Mouse (Mus musculus) G1E-ER4 (cell line): ENCODE data around the gene Olfr279. TPM values are rescaled to one million over a fixed set of nuclear protein-coding genes. Genes with fewer than 3 reads are reported as not detected.

Source experiments
- GATA1 ChIP-seq: IDR thresholded peaks from one replicate; pipeline ENCODE4 v1.8.0; 2012; ENCODE audit warnings: low read length, inconsistent platforms
- polyA plus RNA-seq: library from polyadenylated mRNA; stranded (reverse); fragments of >175 nt; gene quantifications from 2 replicates; pipeline ENCODE4 v1.2.3, GENCODE M21; 2012

Olfr279 gene
- polyA plus RNA-seq, 1 experiment: not detected

DNA sequence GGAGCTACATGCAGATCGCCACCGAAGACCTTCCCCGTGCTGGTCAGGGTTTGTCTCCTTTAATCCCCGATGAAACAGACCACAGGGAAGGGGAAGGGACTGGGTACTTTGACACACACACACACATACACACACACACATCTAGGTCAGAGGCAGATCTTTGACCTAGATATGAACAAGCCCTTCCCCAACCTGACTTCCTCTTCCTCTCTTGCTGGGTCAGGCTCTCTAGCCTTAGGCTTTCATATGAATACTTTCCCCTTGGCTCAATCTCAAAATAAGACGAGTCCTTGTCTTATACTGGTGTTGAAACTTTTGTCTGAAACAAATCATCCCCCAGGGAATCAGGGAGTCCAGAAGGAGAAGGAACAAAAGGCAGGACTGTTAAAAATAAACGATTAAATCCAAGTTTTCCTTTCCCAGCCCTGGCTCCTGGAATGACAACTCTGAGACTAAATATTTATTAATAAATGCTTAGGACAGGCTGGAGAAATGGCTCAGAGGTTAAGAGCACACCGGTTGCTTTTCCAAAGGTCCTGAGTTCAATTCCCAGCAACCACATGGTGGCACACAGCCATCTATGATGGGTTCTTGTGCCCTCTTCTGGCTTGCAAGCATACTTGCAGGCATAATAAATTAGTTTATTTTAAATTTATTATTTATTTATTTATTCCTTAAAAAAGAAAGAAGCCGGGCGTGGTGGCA, 14.2 kb downstream of the Olfr279 start:
- no peak for TF ChIP-seq GATA1

DNA sequence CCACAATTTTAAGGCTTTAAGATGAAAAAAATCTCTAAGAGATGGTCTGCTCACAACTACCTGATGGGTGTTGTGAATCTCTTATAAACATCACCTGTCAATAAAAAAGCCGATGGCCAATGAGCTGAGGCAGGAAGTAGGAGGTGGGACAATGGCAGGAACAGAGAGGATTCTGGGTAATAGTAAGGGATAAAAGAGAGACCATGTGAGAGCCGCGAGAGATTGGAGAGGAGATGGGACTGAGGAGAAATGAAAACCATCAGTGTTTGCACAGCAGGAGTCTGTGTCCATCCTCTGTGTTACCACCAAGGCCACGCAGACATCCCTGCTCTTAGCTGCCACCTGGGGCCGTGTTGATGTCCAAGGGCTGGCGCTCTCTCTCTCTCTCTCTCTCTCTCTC, 15.1 kb downstream of the Olfr279 start:
- TF ChIP-seq GATA1: no peak

DNA sequence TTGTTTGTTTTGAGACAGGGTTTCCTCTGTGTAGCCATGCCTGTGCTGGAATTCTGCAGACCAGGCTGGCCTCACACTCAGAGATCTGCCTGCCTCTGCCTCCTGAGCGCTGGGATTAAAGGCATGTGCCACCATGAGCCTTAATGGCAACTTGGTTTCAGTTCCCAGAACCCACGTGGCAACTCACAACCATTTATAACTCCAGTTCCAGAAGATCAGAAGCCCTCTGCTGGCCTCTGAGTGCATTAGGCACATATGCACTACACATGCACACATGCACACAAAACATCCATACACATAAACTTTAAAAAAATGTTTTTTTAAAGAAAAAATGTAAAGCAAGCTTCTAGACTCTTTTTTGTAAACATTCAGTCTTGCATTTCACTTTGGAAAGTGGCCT, 17.2 kb downstream of the Olfr279 start:
- no peak for TF ChIP-seq GATA1

DNA sequence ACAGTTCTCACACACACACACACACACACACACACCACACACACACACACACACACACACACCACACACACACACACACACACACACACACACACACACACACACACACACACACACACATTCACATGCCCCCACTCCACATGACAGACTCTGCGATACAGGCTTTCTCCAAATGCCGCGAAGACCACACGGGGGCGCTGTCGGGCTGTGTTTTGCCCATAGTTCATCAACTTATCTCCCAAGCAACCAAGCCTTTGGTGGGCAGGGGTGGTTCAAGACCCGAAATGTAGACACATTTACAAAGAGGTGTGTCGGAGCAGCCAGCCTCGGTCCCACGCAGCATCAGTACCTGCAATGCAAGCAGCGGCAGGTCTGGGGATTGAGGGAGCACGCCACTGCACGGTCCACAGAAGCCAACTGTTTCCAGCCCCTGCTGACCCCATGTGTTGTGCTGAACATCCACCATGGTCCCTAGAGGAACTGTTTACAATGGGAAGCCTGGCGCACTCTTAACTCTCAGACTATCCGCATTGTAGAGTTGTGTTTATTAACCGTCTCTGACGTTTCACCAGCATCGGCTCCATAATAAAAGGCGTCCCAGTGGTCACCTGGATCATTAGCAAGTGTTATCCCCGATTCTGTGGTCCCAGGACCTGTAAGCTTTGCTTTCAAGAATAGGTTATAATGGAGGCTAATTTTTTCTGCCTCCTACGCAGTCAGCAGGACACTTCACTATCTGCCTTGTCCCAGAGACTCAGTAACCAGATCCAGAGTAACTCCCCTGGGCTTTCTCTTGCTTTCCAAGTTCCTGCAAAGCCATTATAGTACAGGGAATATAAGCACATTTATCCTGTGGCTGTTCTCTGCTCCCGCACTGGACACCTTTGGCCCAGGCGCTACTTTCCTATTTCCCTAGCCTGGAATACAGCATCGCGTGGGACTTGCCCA, 18.5 kb downstream of the Olfr279 start:
- TF ChIP-seq GATA1: no peak

DNA sequence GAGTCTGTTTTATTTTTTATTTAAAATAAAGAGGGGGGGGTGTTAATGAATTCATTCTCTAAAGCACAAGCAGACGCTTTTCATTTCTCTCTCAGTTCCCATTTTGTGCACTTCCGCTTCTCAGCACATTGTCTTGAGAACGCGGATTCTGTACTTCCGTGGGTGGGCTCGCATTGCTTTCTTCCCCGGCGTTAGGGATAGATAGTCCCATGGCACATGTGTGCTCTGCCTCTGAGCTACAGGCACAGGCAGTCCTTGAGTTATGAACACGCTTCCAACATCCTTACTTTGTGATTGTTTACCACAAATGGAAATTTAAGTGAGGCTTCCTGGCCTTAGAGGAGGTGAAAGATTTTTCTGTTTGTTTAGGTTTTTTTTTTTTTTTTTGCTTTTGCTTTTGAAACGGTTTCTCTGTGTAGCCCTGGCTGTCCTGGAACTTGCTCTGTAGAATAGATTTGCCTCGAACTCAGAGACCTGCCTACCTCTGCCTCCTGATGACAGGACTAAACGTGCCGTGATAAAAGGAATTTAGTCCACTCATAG, 19.3 kb downstream of the Olfr279 start:
- TF ChIP-seq GATA1: no peak

DNA sequence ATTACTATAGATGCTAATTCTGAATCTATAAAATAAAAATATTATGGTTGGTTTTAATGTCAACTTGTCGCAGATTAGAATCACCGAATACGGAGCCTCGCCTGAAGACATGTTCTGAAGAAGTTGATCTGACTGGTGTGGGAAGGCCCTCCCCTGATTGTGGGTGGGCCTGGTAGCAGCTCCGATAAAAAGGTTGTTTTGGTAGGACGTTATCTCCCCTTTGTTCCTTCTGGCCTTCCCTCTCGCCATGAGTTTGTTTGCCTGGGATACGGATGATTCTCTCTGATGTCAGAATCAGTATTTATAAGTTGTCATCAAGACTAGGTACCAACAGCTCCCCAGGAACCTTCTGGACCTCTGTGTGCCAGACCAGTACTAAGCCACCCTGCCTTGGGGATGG, 20.0 kb downstream of the Olfr279 start:
- TF ChIP-seq GATA1: peak; percentile 54

DNA sequence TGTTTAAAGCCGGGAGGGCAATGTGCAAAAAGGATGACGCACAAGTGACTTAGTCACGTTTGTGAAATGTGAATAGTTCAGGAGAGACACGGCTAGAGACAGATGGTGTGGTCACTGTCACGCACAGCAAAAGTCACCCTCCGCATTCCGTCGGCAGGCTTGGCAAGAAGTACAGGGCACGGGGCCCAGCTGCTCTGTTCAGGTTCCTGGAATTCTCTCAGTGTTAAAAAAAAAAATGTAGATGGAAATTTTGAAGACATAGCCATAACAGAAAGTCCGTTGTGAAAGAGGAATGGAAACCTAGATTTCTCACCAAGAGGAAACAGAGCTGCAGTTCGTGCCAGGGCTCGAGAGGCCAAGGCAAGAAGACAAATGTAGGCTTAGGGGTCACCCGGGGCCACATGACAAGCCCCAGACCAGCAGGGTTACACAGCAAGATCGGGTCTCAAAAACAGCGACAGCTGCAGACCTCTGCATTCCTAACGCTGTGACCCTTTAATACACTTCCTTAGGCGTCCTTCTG, 20.7 kb downstream of the Olfr279 start:
- no peak for TF ChIP-seq GATA1

DNA sequence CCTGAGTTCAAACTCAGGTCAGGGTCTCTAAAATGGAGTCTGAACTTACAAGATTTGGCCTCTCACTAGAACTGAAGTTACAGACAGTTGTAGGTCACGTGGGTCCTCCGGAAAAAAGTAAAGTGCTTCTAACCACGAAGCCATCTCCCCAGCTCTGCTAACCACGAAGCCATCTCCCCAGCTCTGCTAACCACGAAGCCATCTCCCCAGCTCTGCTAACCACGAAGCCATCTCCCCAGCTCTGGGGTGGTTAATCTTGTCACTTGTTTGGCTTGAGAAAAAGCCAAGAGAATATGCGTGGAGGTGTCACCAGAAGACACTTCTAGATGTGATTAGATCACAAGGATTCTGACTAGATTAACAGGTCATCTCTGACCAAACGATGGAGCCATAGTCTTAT, 21.9 kb downstream of the Olfr279 start:
- TF ChIP-seq GATA1: no peak

DNA sequence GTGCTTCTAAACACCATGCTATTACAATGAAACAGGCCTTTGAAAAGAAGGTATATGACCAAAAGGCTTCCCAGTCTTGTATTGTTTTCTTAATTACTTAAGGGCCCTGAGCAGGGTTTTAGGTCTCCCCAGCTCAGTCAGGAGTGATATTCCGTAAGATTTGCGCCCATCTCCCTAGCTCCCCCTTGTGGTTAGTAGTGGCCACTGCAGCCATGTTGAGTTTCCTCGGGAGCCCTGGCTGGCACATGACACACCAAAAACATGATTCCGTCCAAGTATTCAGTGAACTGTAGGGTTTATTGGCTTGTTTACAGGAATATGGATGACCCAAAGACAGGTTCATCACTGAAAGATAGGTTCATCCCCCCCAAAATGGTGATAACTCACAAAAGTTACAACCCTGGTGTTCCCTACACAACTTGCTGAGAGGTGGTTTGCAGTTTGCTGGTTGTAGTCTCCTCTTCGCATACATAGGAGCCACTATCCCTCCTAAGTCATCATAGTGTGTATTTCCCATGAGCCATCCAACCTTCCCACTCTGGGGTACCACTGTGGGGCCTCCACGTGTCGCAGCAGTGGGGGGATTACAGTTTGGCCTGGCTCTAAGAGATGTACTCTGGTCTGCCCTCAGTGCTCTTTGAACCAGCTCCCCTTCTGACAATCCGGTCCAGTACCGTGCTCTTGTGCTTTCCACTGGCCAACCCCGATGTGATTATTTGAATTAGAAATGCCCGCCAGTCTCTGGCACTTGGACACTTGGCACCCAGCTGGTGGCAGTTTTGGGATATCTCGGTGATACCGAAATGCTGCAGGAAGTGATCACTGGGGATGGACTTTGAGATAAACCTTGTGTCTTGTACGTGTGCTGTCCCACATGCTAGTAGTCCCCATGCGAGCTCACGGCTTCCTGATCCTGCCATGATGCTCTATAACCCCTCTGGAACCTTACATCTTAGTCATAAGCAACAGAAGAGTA, 25.5 kb downstream of the Olfr279 start:
- peak; percentile 35 for TF ChIP-seq GATA1

DNA sequence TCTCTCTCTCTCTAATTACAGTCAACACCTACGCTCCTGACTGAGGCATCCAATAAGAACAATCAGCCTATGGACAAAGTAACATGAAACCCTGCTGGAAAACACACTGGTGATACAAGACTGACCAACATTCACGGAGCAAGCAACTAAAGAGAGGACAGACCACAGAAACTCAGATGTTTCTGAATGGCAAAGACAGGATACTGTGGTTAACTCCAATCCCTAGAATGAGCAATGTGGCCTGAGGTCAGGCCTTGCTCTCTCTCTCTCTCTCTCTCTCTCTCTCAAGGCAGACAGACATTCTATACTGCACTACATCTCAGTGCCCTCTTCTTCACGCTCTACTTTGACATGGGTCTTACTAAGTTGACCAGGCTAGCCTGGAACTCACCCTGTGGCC, 29.0 kb downstream of the Olfr279 start:
- no peak for TF ChIP-seq GATA1

DNA sequence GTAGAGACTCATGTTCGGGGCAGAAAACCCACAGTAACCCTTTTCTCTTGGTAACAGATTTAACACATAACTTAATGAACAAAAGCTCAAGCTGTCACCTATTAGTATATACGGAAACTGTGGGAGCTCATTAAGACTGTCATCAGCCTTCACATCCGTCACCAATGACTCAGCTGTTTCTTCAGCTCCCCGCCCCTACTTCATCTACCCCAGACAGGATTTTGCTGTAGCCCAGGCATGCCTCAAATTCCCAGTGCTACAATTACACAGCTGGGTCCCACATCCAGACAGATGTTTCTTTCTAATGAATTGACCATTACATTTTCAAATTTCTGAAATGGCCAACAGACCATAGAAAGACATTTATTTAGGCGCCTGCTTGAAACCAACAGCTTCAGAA, 33.9 kb downstream of the Olfr279 start:
- no peak for TF ChIP-seq GATA1

DNA sequence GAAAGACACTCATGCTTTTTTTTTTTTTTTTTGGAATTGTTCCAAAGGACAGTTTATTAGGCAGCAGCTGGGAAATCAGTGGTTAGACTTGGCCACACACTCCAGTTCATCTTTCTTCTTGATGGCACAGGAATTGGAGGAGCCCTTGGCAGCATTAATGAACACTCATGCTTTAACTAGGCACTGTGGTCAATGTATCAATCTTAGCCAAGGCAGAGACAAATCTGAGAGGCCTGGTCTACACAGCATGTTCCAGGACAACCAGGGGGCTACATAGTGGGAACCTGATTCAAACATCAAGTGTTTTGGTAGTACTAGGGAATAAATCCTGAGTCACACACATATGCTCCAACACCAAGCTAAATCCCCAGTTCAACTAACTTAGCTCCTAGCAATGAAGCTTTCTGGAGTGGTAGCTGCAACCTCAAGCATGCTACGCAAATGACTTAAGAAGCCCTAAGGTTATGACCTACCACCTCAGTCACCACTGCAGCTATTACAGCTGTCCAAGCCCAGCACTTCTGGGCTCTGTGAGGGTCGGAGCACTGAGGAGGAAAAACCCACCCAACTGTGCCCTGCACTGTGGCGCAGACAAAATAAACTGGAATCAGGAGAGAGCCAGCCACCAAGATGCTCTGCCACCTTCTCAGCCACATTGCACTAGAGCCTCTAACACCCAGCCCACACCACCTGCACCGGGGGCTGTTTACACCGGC, 35.0 kb downstream of the Olfr279 start:
- no peak for TF ChIP-seq GATA1

DNA sequence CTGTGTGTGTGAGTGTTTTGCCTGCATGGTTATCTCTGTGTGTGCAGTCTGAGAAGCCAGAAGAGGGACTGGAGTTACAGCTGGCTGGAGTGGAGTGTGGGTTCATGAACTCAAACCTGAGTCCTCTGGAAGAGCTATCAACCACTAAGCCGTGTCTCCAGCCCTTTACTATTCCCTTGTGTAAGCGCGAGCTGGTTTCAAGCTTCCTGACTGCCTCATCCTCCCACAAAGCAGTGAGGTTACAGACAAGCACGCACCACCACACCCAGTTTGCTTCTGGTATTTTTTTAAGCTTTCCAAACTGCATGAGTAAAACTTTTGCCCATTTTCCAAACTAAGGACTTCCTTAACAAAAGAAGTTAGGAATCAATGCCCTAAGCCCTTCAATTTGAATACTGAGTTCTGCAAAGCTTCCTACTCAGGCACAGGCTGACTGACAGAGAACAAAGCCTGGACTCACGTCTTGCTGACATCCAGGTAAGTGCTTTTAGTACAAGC, 35.9 kb downstream of the Olfr279 start:
- no peak for TF ChIP-seq GATA1

DNA sequence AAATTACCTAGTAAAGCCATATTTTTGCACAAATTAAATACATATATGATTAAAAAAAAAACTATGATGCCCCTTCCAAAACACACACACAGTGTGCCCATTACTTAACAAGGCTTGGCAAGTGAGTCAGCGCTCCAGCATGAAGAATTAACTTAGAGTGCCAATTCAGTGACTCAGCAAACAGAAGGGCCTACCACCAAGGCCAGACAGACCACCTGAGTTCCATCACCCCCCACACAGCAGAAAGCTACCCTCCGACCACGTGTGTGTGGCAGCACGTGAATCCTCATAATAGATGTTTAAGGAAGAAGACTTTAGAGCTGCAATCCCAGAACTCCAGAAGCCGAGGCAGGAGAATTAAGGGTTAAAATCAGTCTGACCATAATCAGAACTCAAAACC, 40.1 kb downstream of the Olfr279 start:
- no peak for TF ChIP-seq GATA1
